Mouse (Mus musculus) embryonic facial prominence, embryonic 11.5 days (tissue): ENCODE data around the gene Samd4. TPM values are rescaled to one million over a fixed set of nuclear protein-coding genes. Genes with fewer than 3 reads are reported as not detected.

Experiments used
- ATAC-seq: fragments of 200-750 bp; cut with Nextera tagmentation; replicated peaks from 2 replicates; pipeline ENCODE4 v1.8.0; 2017; ENCODE audit warnings: low read depth; ENCODE audit not compliant: insufficient number of reproducible peaks, low FRiP score, low TSS enrichment
- DNase-seq: peaks from one replicate; pipeline ENCODE4 v3.0.0-alpha.2; 2015; ENCODE audit warnings: low spot score
- H3K27ac ChIP-seq: fragments of 300-500 bp; sonication (generic); replicated peaks from 2 replicates; pipeline ENCODE4 v1.5.1; 2014; ENCODE audit warnings: mild to moderate bottlenecking, low read depth, low read length, control low read depth
- H3K27me3 ChIP-seq: fragments of 300-500 bp; sonication (generic); 2 replicates; pipeline ENCODE4 v1.6.1; 2014; ENCODE audit warnings: mild to moderate bottlenecking, low read length, moderate library complexity, mixed read lengths; ENCODE audit not compliant: control insufficient read depth, insufficient read depth
- H3K36me3 ChIP-seq: fragments of 300-500 bp; sonication (generic); replicated peaks from 2 replicates; pipeline ENCODE4 v1.6.1; 2014; ENCODE audit warnings: low read depth, mild to moderate bottlenecking, low read length, moderate library complexity, mixed read lengths; ENCODE audit not compliant: control insufficient read depth, insufficient read depth
- H3K4me1 ChIP-seq: fragments of 300-500 bp; sonication (generic); 2 replicates; pipeline ENCODE4 v1.6.1; 2014; ENCODE audit warnings: low read length, mixed read lengths; ENCODE audit not compliant: control insufficient read depth, insufficient read depth
- H3K4me2 ChIP-seq: fragments of 300-500 bp; sonication (generic); 2 replicates; pipeline ENCODE4 v1.6.1; 2014; ENCODE audit warnings: low read depth, mild to moderate bottlenecking, control low read depth, low read length, moderate library complexity
- H3K4me3 ChIP-seq: fragments of 300-500 bp; sonication (generic); 2 replicates; pipeline ENCODE4 v1.5.1; 2014; ENCODE audit warnings: low read depth, low read length, control low read depth
- H3K9ac ChIP-seq: fragments of 300-500 bp; sonication (generic); replicated peaks from 2 replicates; pipeline ENCODE4 v1.6.1; 2014; ENCODE audit warnings: mild to moderate bottlenecking, control low read depth, low read length
- H3K9me3 ChIP-seq: fragments of 300-500 bp; sonication (generic); replicated peaks from 2 replicates; pipeline ENCODE4 v1.6.1; 2016; ENCODE audit warnings: mild to moderate bottlenecking, low read length, inconsistent platforms, mixed read lengths; ENCODE audit not compliant: control insufficient read depth
- WGBS: fragments of 180-500 bp; shearing (Covaris S2); extraction: QIAGEN DNeasy Blood & Tissue Kit; methylation state at CpG from one replicate; pipeline ENCODE4 v1.1.7; 2014; 5-methylcytosine and 5-hydroxymethylcytosine counted together
- polyA plus RNA-seq: library from polyadenylated mRNA; unstranded; fragments of >200 nt; fragmentation: Nextera tagmentation; extraction: Ambion mirVana; gene quantifications from 2 replicates; pipeline ENCODE4 v1.2.1, GENCODE M21; 2014

The Samd4 gene
- polyA plus RNA-seq, 1 experiment from 2014 or later = 3.5 TPM

DNA sequence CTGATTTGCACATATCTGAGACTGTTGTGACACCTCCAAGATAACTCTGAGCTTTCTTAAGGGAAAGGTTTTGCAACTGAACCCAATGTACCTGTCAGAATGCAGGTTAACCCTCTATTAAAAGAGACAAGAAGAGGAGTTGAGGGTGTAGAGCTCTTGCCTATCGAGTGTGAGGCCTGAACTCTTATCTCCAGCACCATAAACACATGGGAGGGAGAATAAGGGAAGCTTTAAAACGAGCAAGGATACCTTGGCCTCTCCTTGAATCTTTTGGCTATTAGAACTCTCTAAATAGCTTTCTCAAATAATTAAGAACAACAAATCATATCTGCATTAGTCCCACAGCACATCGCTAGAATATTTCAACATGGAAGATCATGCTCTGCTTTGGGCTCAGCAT, 135.0 kb downstream of the Samd4 start:
- no peak for DNase-seq

DNA sequence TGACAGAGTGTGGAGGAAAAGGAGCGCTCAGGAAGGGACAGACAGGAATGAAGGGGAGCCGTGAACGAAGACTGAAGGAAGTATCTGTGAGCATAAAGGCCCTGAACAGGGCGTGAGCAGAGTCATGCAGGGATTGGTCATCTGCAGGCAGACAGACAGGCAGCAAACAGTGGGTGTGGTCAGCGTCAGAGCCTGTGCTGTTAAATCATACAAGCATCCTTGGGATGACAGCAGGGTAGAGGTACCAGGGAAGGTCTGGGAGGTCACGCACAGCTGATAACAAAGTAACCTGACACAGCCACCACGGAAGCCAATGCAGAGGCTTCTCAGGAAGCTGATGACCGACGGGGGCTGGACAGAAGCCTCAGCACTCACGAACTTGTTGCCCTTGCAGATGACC, 138.2 kb downstream of the Samd4 start:
- no peak for DNase-seq
- no peak for ATAC-seq
- WGBS = 62% methylated on average over 10 of the region's 10 CpGs
- Histone ChIP-seq H3K36me3 (no peaks in the 10 kb centered on the region), H3K4me2 (no peak overlapping the region), H3K9ac (no peak overlapping the region), H3K27me3 (no peaks in the 10 kb centered on the region), H3K9me3 (no peaks in the 10 kb centered on the region), H3K4me3 (no peak overlapping the region), H3K27ac (no peak overlapping the region), H3K4me1 (no peaks in the 10 kb centered on the region)

More for the DNA sequence above, 135.0 kb downstream of the Samd4 start:
- H3K9ac ChIP-seq = no peak overlapping the region
- H3K4me3 ChIP-seq = no peak overlapping the region
- H3K27ac ChIP-seq = no peak overlapping the region
- H3K27me3 ChIP-seq = no peaks in the 10 kb centered on the region
- no peaks in the 10 kb centered on the region for H3K36me3 ChIP-seq
- 93% methylated on average over 3 of the region's 3 CpGs for WGBS
- H3K9me3 ChIP-seq = no peaks in the 10 kb centered on the region
- ATAC-seq = no peak
- no peak overlapping the region for H3K4me2 ChIP-seq
- no peaks in the 10 kb centered on the region for H3K4me1 ChIP-seq

GRCm38 (mm10) chr14:47023529-47023928, 140.9 kb downstream of the Samd4 start:
- Histone ChIP-seq H3K27me3 (no peaks in the 10 kb centered on the region), H3K9me3 (no peaks in the 10 kb centered on the region), H3K4me1 (no peaks in the 10 kb centered on the region), H3K4me3 (no peak overlapping the region), H3K36me3 (no peaks in the 10 kb centered on the region), H3K9ac (no peak overlapping the region), H3K27ac (no peak overlapping the region), H3K4me2 (no peak overlapping the region)
- DNase-seq (no peak), ATAC-seq (no peak)
- 92% methylated on average over 9 of the region's 9 CpGs for WGBS

- Histone ChIP-seq H3K4me3 (no peak overlapping the region), H3K36me3 (no peaks in the 10 kb centered on the region), H3K9ac (no peak overlapping the region), H3K4me1 (no peaks in the 10 kb centered on the region), H3K4me2 (no peak overlapping the region), H3K9me3 (no peaks in the 10 kb centered on the region), H3K27me3 (no peaks in the 10 kb centered on the region), H3K27ac (no peak overlapping the region)
- no peak for DNase-seq
- no peak for ATAC-seq
- 62% methylated on average over 6 of the region's 6 CpGs for WGBS
Measured at GRCm38 (mm10) chr14:47027431-47028118, 144.9 kb downstream of the Samd4 start.

DNA sequence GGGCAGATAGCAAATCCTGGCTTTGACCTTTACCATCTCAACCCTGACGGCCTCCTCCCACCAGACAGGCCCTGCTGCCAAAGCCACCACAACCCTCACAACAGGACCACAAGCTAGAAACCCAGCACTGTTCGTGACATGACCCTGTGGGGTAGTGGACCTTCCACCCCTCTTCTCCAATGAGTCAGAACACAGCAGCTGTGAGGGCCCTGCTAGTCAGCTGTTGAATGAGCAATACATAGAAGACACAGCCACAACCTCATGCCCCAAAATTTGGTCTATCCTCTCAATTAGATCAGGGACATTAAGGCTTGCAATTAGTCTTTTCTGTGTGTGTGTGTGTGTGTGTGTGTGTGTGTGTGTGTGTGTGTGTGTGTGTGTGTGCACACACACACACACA, 148.9 kb downstream of the Samd4 start:
- 64% methylated on average over 2 of the region's 2 CpGs for WGBS
- no peak overlapping the region for H3K4me3 ChIP-seq
- DNase-seq (no peak), ATAC-seq (no peak)
- no peaks in the 10 kb centered on the region for H3K9me3 ChIP-seq
- H3K4me1 ChIP-seq = no peaks in the 10 kb centered on the region
- H3K27ac ChIP-seq = no peak overlapping the region
- H3K27me3 ChIP-seq = no peaks in the 10 kb centered on the region
- H3K9ac ChIP-seq = no peak overlapping the region
- H3K4me2 ChIP-seq = no peak overlapping the region
- H3K36me3 ChIP-seq = no peaks in the 10 kb centered on the region

DNA sequence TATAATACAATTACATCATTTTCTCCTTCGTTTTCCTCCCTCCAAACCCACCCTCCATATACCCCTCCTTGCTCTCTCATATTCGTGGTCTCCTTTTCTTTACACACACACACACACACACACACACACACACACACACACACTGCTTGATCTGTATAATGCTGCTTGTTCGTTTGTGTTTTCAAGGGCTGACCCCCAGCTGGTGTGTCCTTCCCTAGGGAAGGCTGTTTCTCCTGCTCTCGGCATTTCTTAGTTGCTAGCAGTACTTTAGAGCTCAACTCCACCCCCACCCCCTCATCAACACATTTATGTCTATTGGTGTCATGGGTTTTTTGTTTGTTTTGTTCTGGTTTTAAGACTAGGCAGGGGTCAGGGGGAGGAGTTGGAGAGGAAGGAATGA, 149.5 kb downstream of the Samd4 start:
- H3K4me3 ChIP-seq = no peak overlapping the region
- H3K27me3 ChIP-seq = no peaks in the 10 kb centered on the region
- ATAC-seq (no peak), DNase-seq (peak; percentile 5)
- no peaks in the 10 kb centered on the region for H3K9me3 ChIP-seq
- H3K4me1 ChIP-seq = no peaks in the 10 kb centered on the region
- no peak overlapping the region for H3K9ac ChIP-seq
- no peaks in the 10 kb centered on the region for H3K36me3 ChIP-seq
- no peak overlapping the region for H3K27ac ChIP-seq
- 42% methylated on average over 4 of the region's 4 CpGs for WGBS
- H3K4me2 ChIP-seq = no peak overlapping the region

DNA sequence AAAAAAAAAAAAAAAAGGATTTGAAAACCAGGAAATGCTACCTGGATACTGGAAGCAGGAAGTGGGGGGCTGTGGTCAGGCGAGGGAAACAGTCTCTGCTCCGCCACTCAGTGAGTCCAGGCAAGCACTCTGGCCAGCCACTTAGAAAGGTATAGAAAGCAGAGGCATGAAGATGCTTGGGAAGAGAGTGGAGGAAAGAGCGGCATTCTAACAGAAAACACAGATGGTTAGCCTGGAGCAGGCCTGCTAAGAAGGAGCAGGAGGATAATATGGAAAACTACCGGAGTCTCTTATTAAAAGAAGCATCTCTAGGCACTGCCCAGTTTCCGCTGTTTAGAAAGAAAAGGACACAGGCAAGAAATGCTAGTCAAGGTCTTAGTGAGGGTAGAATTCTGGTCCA, 150.8 kb downstream of the Samd4 start:
- H3K9ac ChIP-seq = no peak overlapping the region
- DNase-seq (no peak), ATAC-seq (no peak)
- H3K27me3 ChIP-seq = no peaks in the 10 kb centered on the region
- no peaks in the 10 kb centered on the region for H3K36me3 ChIP-seq
- H3K4me1 ChIP-seq = no peaks in the 10 kb centered on the region
- 90% methylated on average over 5 of the region's 5 CpGs for WGBS
- H3K4me2 ChIP-seq = no peak overlapping the region
- no peaks in the 10 kb centered on the region for H3K9me3 ChIP-seq
- no peak overlapping the region for H3K4me3 ChIP-seq
- H3K27ac ChIP-seq = no peak overlapping the region

DNA sequence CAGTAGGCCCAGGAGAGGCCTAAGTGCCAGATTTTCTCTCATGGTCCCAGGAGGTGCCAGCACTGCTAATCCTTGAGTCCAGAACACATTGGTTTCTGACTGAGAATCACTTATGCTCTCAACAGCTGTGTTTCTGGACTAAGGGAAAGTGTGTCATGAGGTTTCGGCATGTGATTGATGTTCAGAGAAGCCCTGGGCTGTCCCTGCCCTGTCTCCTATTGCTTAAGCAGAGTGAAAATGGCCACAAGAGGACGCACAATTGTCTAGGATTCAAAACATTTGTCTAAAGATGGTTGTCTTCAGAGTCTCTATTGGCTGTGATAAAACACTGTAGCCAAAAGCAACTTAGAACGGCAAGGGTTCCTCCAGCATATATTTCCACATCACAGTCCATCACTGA, 159.0 kb downstream of the Samd4 start:
- H3K27me3 ChIP-seq = no peaks in the 10 kb centered on the region
- no peak overlapping the region for H3K4me3 ChIP-seq
- ATAC-seq = no peak
- H3K27ac ChIP-seq = no peak overlapping the region
- H3K36me3 ChIP-seq = no peaks in the 10 kb centered on the region
- no peak for DNase-seq
- H3K9ac ChIP-seq = no peak overlapping the region
- WGBS = 85% methylated on average over 3 of the region's 3 CpGs
- H3K4me2 ChIP-seq = no peak overlapping the region
- no peaks in the 10 kb centered on the region for H3K9me3 ChIP-seq
- H3K4me1 ChIP-seq = no peaks in the 10 kb centered on the region
